17 mouse cellular contexts compared by ENCODE assay signal in genomic region chr9:8139501-8139900, GRCm38 (mm10).
"Had no signal": no experiment of that assay in that cellular context is flagged by ENCODE, and none has a peak within 500 bp of the region (broad histone marks: within the 10 kb centered on the region; RNA-seq: fewer than 3 reads in every experiment).

No protein-coding gene starts in this region.

- H3K9me3 ChIP-seq: limb, embryonic 12.5 days; limb, embryonic 15.5 days had no signal

- DNase-seq: kidney, adult 18-20 months; kidney, adult 9 months; kidney, postnatal 14 days; kidney, postnatal 4 days; left cerebral cortex, postnatal 4 days; liver, postnatal 0 days; lung, embryonic 14.5 days; midbrain, embryonic 14.5 days; thymus, postnatal 25 days had no signal

- H3K9ac ChIP-seq: limb, embryonic 12.5 days; limb, embryonic 15.5 days; liver, embryonic 14.5 days; liver, postnatal 0 days; lung, embryonic 14.5 days; neural tube, embryonic 13.5 days had no signal

- H3K4me1 ChIP-seq: limb, embryonic 12.5 days had no signal

- H3K27ac ChIP-seq: limb, embryonic 12.5 days; limb, embryonic 15.5 days; liver, embryonic 14.5 days; midbrain, embryonic 10.5 days; neural tube, embryonic 13.5 days had no signal

- H3K27me3 ChIP-seq: limb, embryonic 12.5 days; limb, embryonic 15.5 days had no signal

- H3K4me2 ChIP-seq: limb, embryonic 12.5 days; limb, embryonic 15.5 days; liver, embryonic 11.5 days; lung, embryonic 14.5 days; neural tube, embryonic 13.5 days had no signal

- ATAC-seq: liver, postnatal 0 days; lung, postnatal 0 days had no signal

- H3K36me3 ChIP-seq: limb, embryonic 12.5 days; limb, embryonic 15.5 days; midbrain, embryonic 10.5 days; neural tube, embryonic 13.5 days had no signal

- H3K4me3 ChIP-seq: limb, embryonic 12.5 days; limb, embryonic 15.5 days; megakaryocyte, embryonic 14.5 days; midbrain, embryonic 10.5 days; neural tube, embryonic 13.5 days had no signal
